Mouse (Mus musculus) T-cell, adult 66 days (primary cell): ENCODE measurements around the gene Etnppl. TPM values are rescaled to one million over a fixed set of nuclear protein-coding genes. Genes with fewer than 3 reads are reported as not detected.

Source experiments
- total RNA-seq, 2 experiments: library from RNA; stranded (reverse); gene quantifications; 3 replicates in 1 of 2; 4 replicates in 1 of 2; pipeline ENCODE4 v1.2.4; 2023

Gene Etnppl
- total RNA-seq: not detected

GRCm38 (mm10) chr3:130617439-130617898, at the start of gene Etnppl:
Gene Etnppl (plus strand): TSS chr3:130617448.

Other genes with a start within 250 kb of the Etnppl start
- 10 to 100 TPM; 63.0 to 73.2 TPM for gene Ostc, start 92.0 kb downstream of the Etnppl start, total RNA-seq
- 1,000 to 10,000 TPM; 2,041 to 2,051 TPM for gene Rpl34, start 113.0 kb downstream of the Etnppl start, total RNA-seq